Mouse (Mus musculus): Measurements from ENCODE around the gene Gm47995. TPM values are rescaled to one million over a fixed set of nuclear protein-coding genes. Genes with fewer than 3 reads are reported as not detected.
"Not testable (repeated sequence)": the region's sequence is repeated elsewhere in the genome, so short reads cannot be mapped to it uniquely, and the experiment has no call there.

The Gm47995 gene
- polyA plus RNA-seq, 1 experiment from 2014 or later = not detected

GRCm38 (mm10) chr1:151177937-151178271, 20.3 kb upstream of the Gm47995 start:
- Histone ChIP-seq H3K27ac (replicated peaks; ENCODE audit: low read depth, low read length) (no peak overlapping the region), H3K4me1 (ENCODE audit: control insufficient read depth, insufficient read depth, low read length) (no peaks in the 10 kb centered on the region), H3K4me3 (ENCODE audit: low read depth, low read length) (no peak overlapping the region), H3K9ac (replicated peaks; ENCODE audit: low read length) (0 out of 2 replicates have a peak overlapping the region, but pooled peaks have one; percentile 40), H3K36me3 (replicated peaks; ENCODE audit: control insufficient read depth, insufficient read depth, low read depth, low read length) (no peaks in the 10 kb centered on the region), H3K27me3 (ENCODE audit: control insufficient read depth, insufficient read depth, low read length) (no peaks in the 10 kb centered on the region), H3K9me3 (replicated peaks; ENCODE audit: control insufficient read depth, low read length) (no peaks in the 10 kb centered on the region), H3K4me2 (ENCODE audit: low read depth, low read length) (peak overlapping the region; percentile 50)
- DNase-seq (ENCODE audit: low spot score) (no peak), ATAC-seq (replicated peaks; ENCODE audit: insufficient number of reproducible peaks, low FRiP score, low TSS enrichment, low read depth) (no peak)
- whole genome bisulfite sequencing = 16% methylated on average over 4 of the region's 4 CpGs

DNA sequence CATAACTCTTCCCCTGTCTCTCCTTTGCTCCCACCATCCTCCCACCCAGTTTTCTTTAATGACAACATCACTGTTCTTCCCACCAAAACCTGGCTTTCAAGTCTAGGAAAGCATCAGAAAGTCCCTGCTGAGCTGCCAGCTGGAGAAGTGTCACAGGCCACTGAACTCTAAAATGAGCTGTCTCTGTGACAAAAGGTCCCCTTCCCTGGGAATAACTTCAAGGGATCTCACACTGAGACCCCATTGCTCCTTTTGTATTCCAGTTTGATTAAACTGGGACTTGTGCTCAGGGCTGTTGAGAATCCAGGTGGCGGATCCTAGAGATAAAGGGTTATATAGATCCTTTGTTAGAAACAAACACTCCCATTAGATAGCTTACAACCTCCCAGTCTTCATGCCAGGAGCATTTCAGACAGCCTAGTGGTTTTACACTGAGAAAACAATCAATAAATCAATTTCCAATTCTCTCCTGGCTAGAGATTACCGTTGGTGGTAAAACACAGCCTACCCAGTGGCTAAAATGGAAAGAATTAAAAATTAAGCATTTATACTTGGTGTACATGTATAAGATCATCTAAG, 19.7 kb upstream of the Gm47995 start:
- no peak overlapping the region for H3K9ac ChIP-seq (replicated peaks; ENCODE audit: low read length)
- H3K36me3 ChIP-seq (replicated peaks; ENCODE audit: control insufficient read depth, insufficient read depth, low read depth, low read length) = no peaks in the 10 kb centered on the region
- 44% methylated on average over 2 of the region's 2 CpGs for WGBS
- DNase-seq (ENCODE audit: low spot score) = no peak
- H3K4me2 ChIP-seq (ENCODE audit: low read depth, low read length) = no peak overlapping the region
- no peaks in the 10 kb centered on the region for H3K4me1 ChIP-seq (ENCODE audit: control insufficient read depth, insufficient read depth, low read length)
- no peaks in the 10 kb centered on the region for H3K9me3 ChIP-seq (replicated peaks; ENCODE audit: control insufficient read depth, low read length)
- no peak for ATAC-seq (replicated peaks; ENCODE audit: insufficient number of reproducible peaks, low FRiP score, low TSS enrichment, low read depth)
- H3K27ac ChIP-seq (replicated peaks; ENCODE audit: low read depth, low read length) = no peak overlapping the region
- no peak overlapping the region for H3K4me3 ChIP-seq (ENCODE audit: low read depth, low read length)
- H3K27me3 ChIP-seq (ENCODE audit: control insufficient read depth, insufficient read depth, low read length) = no peaks in the 10 kb centered on the region

DNA sequence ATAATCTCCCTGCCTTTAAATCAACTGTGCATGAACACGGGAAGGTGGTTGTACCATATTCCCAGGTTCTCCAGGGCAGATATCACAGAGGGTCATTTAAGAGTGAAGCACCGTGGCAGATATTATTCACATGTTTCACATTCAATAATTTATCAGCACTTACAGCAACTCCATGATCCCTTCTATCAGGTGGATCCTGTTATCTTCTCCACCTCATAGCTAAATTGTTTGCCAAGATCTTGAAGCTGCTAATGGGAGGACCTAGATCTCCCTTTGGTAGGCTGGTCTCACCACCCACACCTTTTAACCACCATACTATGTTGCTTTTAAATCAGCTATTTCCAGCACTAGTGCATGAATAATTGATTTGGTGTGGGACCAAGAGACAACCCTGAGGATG, 18.1 kb upstream of the Gm47995 start:
- 84% methylated on average over 2 of the region's 2 CpGs for WGBS
- Histone ChIP-seq H3K27ac (replicated peaks; ENCODE audit: low read depth, low read length) (no peak overlapping the region), H3K4me3 (ENCODE audit: low read depth, low read length) (no peak overlapping the region), H3K36me3 (replicated peaks; ENCODE audit: control insufficient read depth, insufficient read depth, low read depth, low read length) (no peaks in the 10 kb centered on the region), H3K9ac (replicated peaks; ENCODE audit: low read length) (no peak overlapping the region), H3K4me1 (ENCODE audit: control insufficient read depth, insufficient read depth, low read length) (no peaks in the 10 kb centered on the region), H3K4me2 (ENCODE audit: low read depth, low read length) (no peak overlapping the region), H3K9me3 (replicated peaks; ENCODE audit: control insufficient read depth, low read length) (no peaks in the 10 kb centered on the region), H3K27me3 (ENCODE audit: control insufficient read depth, insufficient read depth, low read length) (no peaks in the 10 kb centered on the region)
- DNase-seq (ENCODE audit: low spot score) (no peak), ATAC-seq (replicated peaks; ENCODE audit: insufficient number of reproducible peaks, low FRiP score, low TSS enrichment, low read depth) (no peak)

- not testable (repeated sequence) for H3K36me3 ChIP-seq (replicated peaks; ENCODE audit: control insufficient read depth, insufficient read depth, low read depth, low read length); H3K27me3 ChIP-seq (ENCODE audit: control insufficient read depth, insufficient read depth, low read length); H3K4me3 ChIP-seq (ENCODE audit: low read depth, low read length); DNase-seq (ENCODE audit: low spot score); H3K9ac ChIP-seq (replicated peaks; ENCODE audit: low read length); H3K4me2 ChIP-seq (ENCODE audit: low read depth, low read length); H3K4me1 ChIP-seq (ENCODE audit: control insufficient read depth, insufficient read depth, low read length); ATAC-seq (replicated peaks; ENCODE audit: insufficient number of reproducible peaks, low FRiP score, low TSS enrichment, low read depth); H3K27ac ChIP-seq (replicated peaks; ENCODE audit: low read depth, low read length); H3K9me3 ChIP-seq (replicated peaks; ENCODE audit: control insufficient read depth, low read length)
- WGBS = no CpG with 5 or more reads among the region's 7 CpGs
Observed at GRCm38 (mm10) chr1:151182266-151182665, 16.0 kb upstream of the Gm47995 start, which contains the start of gene Gm47985. TSS of gene Gm47985 (plus strand) at chr1:151182537.

- not testable (repeated sequence) for H3K27ac ChIP-seq (replicated peaks; ENCODE audit: low read depth, low read length); H3K27me3 ChIP-seq (ENCODE audit: control insufficient read depth, insufficient read depth, low read length); ATAC-seq (replicated peaks; ENCODE audit: insufficient number of reproducible peaks, low FRiP score, low TSS enrichment, low read depth); DNase-seq (ENCODE audit: low spot score); H3K36me3 ChIP-seq (replicated peaks; ENCODE audit: control insufficient read depth, insufficient read depth, low read depth, low read length); H3K4me1 ChIP-seq (ENCODE audit: control insufficient read depth, insufficient read depth, low read length); H3K9me3 ChIP-seq (replicated peaks; ENCODE audit: control insufficient read depth, low read length); H3K4me2 ChIP-seq (ENCODE audit: low read depth, low read length); H3K4me3 ChIP-seq (ENCODE audit: low read depth, low read length); H3K9ac ChIP-seq (replicated peaks; ENCODE audit: low read length)
- WGBS = 80% methylated on average over 3 of the region's 3 CpGs
Observed at GRCm38 (mm10) chr1:151186186-151186585, 12.1 kb upstream of the Gm47995 start.

- not testable (repeated sequence) for H3K27me3 ChIP-seq (ENCODE audit: control insufficient read depth, insufficient read depth, low read length); H3K4me2 ChIP-seq (ENCODE audit: low read depth, low read length); H3K36me3 ChIP-seq (replicated peaks; ENCODE audit: control insufficient read depth, insufficient read depth, low read depth, low read length); DNase-seq (ENCODE audit: low spot score); H3K27ac ChIP-seq (replicated peaks; ENCODE audit: low read depth, low read length); H3K4me1 ChIP-seq (ENCODE audit: control insufficient read depth, insufficient read depth, low read length); H3K9ac ChIP-seq (replicated peaks; ENCODE audit: low read length); H3K4me3 ChIP-seq (ENCODE audit: low read depth, low read length); H3K9me3 ChIP-seq (replicated peaks; ENCODE audit: control insufficient read depth, low read length)
- 0 out of 2 replicates have a peak, but pooled peaks have one; percentile 62 for ATAC-seq (replicated peaks; ENCODE audit: insufficient number of reproducible peaks, low FRiP score, low TSS enrichment, low read depth)
- 88% methylated on average over 4 of the region's 4 CpGs for WGBS
Observed at GRCm38 (mm10) chr1:151186879-151187424, 11.3 kb upstream of the Gm47995 start.

GRCm38 (mm10) chr1:151188469-151188868, 9.8 kb upstream of the Gm47995 start:
- Histone ChIP-seq H3K4me3 (ENCODE audit: low read depth, low read length) (no peak overlapping the region), H3K27me3 (ENCODE audit: control insufficient read depth, insufficient read depth, low read length) (no peaks in the 10 kb centered on the region), H3K4me2 (ENCODE audit: low read depth, low read length) (no peak overlapping the region), H3K9me3 (replicated peaks; ENCODE audit: control insufficient read depth, low read length) (no peaks in the 10 kb centered on the region), H3K4me1 (ENCODE audit: control insufficient read depth, insufficient read depth, low read length) (no peaks in the 10 kb centered on the region), H3K36me3 (replicated peaks; ENCODE audit: control insufficient read depth, insufficient read depth, low read depth, low read length) (no peaks in the 10 kb centered on the region), H3K9ac (replicated peaks; ENCODE audit: low read length) (no peak overlapping the region), H3K27ac (replicated peaks; ENCODE audit: low read depth, low read length) (no peak overlapping the region)
- no peak for DNase-seq (ENCODE audit: low spot score)
- WGBS = 90% methylated on average over 4 of the region's 4 CpGs
- ATAC-seq (replicated peaks; ENCODE audit: insufficient number of reproducible peaks, low FRiP score, low TSS enrichment, low read depth) = no peak

DNA sequence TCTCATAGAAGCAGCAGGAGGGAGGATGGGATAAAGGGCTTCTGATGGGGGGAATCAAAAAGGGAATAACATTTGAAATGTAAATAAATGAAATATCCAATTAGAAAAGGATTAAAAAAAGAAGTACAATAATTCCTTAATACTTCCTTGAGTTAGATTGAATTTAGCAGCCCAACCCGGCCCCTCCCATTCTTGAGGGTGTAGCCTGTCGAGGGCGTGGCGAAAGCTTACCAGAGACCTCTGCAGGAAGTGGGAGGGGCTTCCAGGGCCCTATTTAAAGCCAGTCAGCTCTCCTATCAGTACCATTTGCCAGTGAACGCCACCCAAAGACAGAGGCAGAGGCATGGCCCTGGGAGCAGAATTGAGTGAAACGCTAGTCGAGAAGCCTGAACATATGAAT, 6.2 kb upstream of the Gm47995 start, which contains the start of gene Gm8947:
Gene Gm8947, plus strand, starts transcription at position 302 of the 400 bp plus-strand sequence.
- H3K27me3 ChIP-seq (ENCODE audit: control insufficient read depth, insufficient read depth, low read length); H3K36me3 ChIP-seq (replicated peaks; ENCODE audit: control insufficient read depth, insufficient read depth, low read depth, low read length); H3K9me3 ChIP-seq (replicated peaks; ENCODE audit: control insufficient read depth, low read length); H3K4me1 ChIP-seq (ENCODE audit: control insufficient read depth, insufficient read depth, low read length); ATAC-seq (replicated peaks; ENCODE audit: insufficient number of reproducible peaks, low FRiP score, low TSS enrichment, low read depth); H3K4me2 ChIP-seq (ENCODE audit: low read depth, low read length); H3K4me3 ChIP-seq (ENCODE audit: low read depth, low read length); H3K27ac ChIP-seq (replicated peaks; ENCODE audit: low read depth, low read length); H3K9ac ChIP-seq (replicated peaks; ENCODE audit: low read length); DNase-seq (ENCODE audit: low spot score): not testable (repeated sequence)
- no CpG with 5 or more reads among the region's 7 CpGs for WGBS

Data from embryonic facial prominence, embryonic 11.5 days (tissue).